Mouse (Mus musculus): ENCODE measurements around the gene Hbp1. TPM values are rescaled to one million over a fixed set of nuclear protein-coding genes. Genes with fewer than 3 reads are reported as not detected.

The Hbp1 gene
- polyA plus RNA-seq, 1 experiment from 2014 or later, result 125 TPM

GRCm38 (mm10) chr12:31882736-31883135 is 67.6 kb downstream of the Hbp1 start:
- ATAC-seq (ENCODE audit: insufficient number of reproducible peaks, low FRiP score, low TSS enrichment, low read depth) (no peak), DNase-seq (ENCODE audit: low spot score) (no peak)
- no peaks in the 10 kb centered on the region for H3K4me1 ChIP-seq (ENCODE audit: control insufficient read depth, insufficient read depth, low read length)
- 71% methylated on average over 1 of the region's 1 CpGs for WGBS
- no peak overlapping the region for H3K9ac ChIP-seq (ENCODE audit: low read length)
- H3K27me3 ChIP-seq (ENCODE audit: control insufficient read depth, insufficient read depth, low read length), result no peaks in the 10 kb centered on the region
- no peak overlapping the region for H3K4me2 ChIP-seq (ENCODE audit: low read depth, severe bottlenecking)
- H3K36me3 ChIP-seq (ENCODE audit: control insufficient read depth, insufficient read depth, low read length), result no peaks in the 10 kb centered on the region
- no peak overlapping the region for H3K4me3 ChIP-seq (ENCODE audit: low read depth, low read length)
- no peaks in the 10 kb centered on the region for H3K9me3 ChIP-seq (ENCODE audit: control insufficient read depth, low read length)
- no peak overlapping the region for H3K27ac ChIP-seq (replicated peaks; ENCODE audit: low read depth, low read length)

- no peaks in the 10 kb centered on the region for H3K36me3 ChIP-seq (ENCODE audit: control insufficient read depth, insufficient read depth, low read length)
- H3K27me3 ChIP-seq (ENCODE audit: control insufficient read depth, insufficient read depth, low read length), result no peaks in the 10 kb centered on the region
- no peak overlapping the region for H3K27ac ChIP-seq (replicated peaks; ENCODE audit: low read depth, low read length)
- H3K4me2 ChIP-seq (ENCODE audit: low read depth, severe bottlenecking), result no peak overlapping the region
- H3K9me3 ChIP-seq (ENCODE audit: control insufficient read depth, low read length), result no peaks in the 10 kb centered on the region
- no peak for DNase-seq (ENCODE audit: low spot score)
- H3K4me3 ChIP-seq (ENCODE audit: low read depth, low read length), result no peak overlapping the region
- no peaks in the 10 kb centered on the region for H3K4me1 ChIP-seq (ENCODE audit: control insufficient read depth, insufficient read depth, low read length)
- ATAC-seq (ENCODE audit: insufficient number of reproducible peaks, low FRiP score, low TSS enrichment, low read depth), result no peak
- WGBS, result 94% methylated on average over 4 of the region's 4 CpGs
- no peak overlapping the region for H3K9ac ChIP-seq (ENCODE audit: low read length)
These were observed 73.6 kb downstream of the Hbp1 start for GRCm38 (mm10) chr12:31876775-31877174.

Other genes with a start within 250 kb of the Hbp1 start
- 0.39 and 0.51 TPM in 2 replicates for gene Gpr22, start 236.6 kb downstream of the Hbp1 start, polyA plus RNA-seq (2014; fragmentation: Nextera tagmentation; extraction: Ambion mirVana)
- gene Prkar2b, start 110.8 kb upstream of the Hbp1 start, polyA plus RNA-seq (2014; fragmentation: Nextera tagmentation; extraction: Ambion mirVana), result 30.4 and 31.6 TPM in 2 replicates